Mouse (Mus musculus): ENCODE data around the gene Ccdc142. TPM values are rescaled to one million over a fixed set of nuclear protein-coding genes. Genes with fewer than 3 reads are reported as not detected.
A peak's percentile ranks its signal among the peaks of the same experiment; 100 is the strongest.

Gene Ccdc142
- polyA plus RNA-seq, 1 experiment from 2014 or later = 1.9 TPM

- peaks cover 73% of the 10 kb centered on the region for H3K4me1 ChIP-seq
These were observed 10.2 kb downstream of the Ccdc142 start for GRCm38 (mm10) chr6:83111510-83112136.

GRCm38 (mm10) chr6:83115011-83115671 is 13.7 kb downstream of the Ccdc142 start, which contains the start of gene Mogs:
Gene Mogs, plus strand, starts transcription at chr6:83115496.
- peak within 1 kb of the TSS; percentile 88 for H3K27ac ChIP-seq
- no peaks in the 10 kb centered on the region for H3K27me3 ChIP-seq (replicated peaks)
- ATAC-seq = peak; percentile 91
- 2% methylated on average over 56 of the region's 58 CpGs for WGBS (ENCODE audit: insufficient replicate concordance)
- H3K9ac ChIP-seq = peak within 1 kb of the TSS; percentile 96
- H3K9me3 ChIP-seq (replicated peaks) = no peaks in the 10 kb centered on the region
- H3K4me1 ChIP-seq = peaks cover 83% of the 10 kb centered on the region
- H3K36me3 ChIP-seq = peaks cover 48% of the 10 kb centered on the region
- peak within 1 kb of the TSS; percentile 95 for H3K4me2 ChIP-seq
- peak within 1 kb of the TSS; percentile 86 for H3K4me3 ChIP-seq

More at GRCm38 (mm10) chr6:83111510-83112136, 10.2 kb downstream of the Ccdc142 start:
- Histone ChIP-seq H3K4me2 (peak overlapping the region; percentile 80; the same call in 1 of the 2 replicates), H3K4me3 (no peak overlapping the region), H3K27ac (peak overlapping the region; percentile 54), H3K9ac (no peak overlapping the region), H3K9me3 (replicated peaks) (no peaks in the 10 kb centered on the region), H3K27me3 (replicated peaks) (no peaks in the 10 kb centered on the region), H3K36me3 (peaks cover 25% of the 10 kb centered on the region)
- ATAC-seq = no peak
- 55% methylated on average over 4 of the region's 4 CpGs for WGBS (ENCODE audit: insufficient replicate concordance)

- H3K4me2 ChIP-seq = peak overlapping the region; percentile 95
- WGBS (ENCODE audit: insufficient replicate concordance) = under 1% methylated on average over 45 of the region's 48 CpGs
- H3K4me1 ChIP-seq = peaks cover 83% of the 10 kb centered on the region
- peaks cover 41% of the 10 kb centered on the region for H3K36me3 ChIP-seq
- no peaks in the 10 kb centered on the region for H3K9me3 ChIP-seq (replicated peaks)
- H3K27ac ChIP-seq = peak overlapping the region; percentile 88
- H3K27me3 ChIP-seq (replicated peaks) = no peaks in the 10 kb centered on the region
- peak; percentile 53 for ATAC-seq
- H3K4me3 ChIP-seq = peak overlapping the region; percentile 86
- peak overlapping the region; percentile 96 for H3K9ac ChIP-seq
These were observed 14.4 kb downstream of the Ccdc142 start for GRCm38 (mm10) chr6:83115682-83116372.

- Histone ChIP-seq H3K9ac (peak overlapping the region; percentile 96), H3K4me3 (peak overlapping the region; percentile 86), H3K9me3 (replicated peaks) (no peaks in the 10 kb centered on the region), H3K36me3 (peaks cover 34% of the 10 kb centered on the region), H3K27ac (peak overlapping the region; percentile 88), H3K27me3 (replicated peaks) (no peaks in the 10 kb centered on the region), H3K4me2 (peak overlapping the region; percentile 95), H3K4me1 (peaks cover 77% of the 10 kb centered on the region)
- ATAC-seq = no peak
- 71% methylated on average over 11 of the region's 11 CpGs for WGBS (ENCODE audit: insufficient replicate concordance)
These were observed 15.2 kb downstream of the Ccdc142 start for GRCm38 (mm10) chr6:83116373-83117164.

- H3K9me3 ChIP-seq (replicated peaks) = no peaks in the 10 kb centered on the region
- H3K4me3 ChIP-seq = no peak overlapping the region
- peak overlapping the region; percentile 96; the same call in 1 of the 2 replicates for H3K9ac ChIP-seq
- H3K4me1 ChIP-seq = peaks cover 73% of the 10 kb centered on the region
- peak overlapping the region; percentile 88; the same call in 1 of the 2 replicates for H3K27ac ChIP-seq
- H3K27me3 ChIP-seq (replicated peaks) = no peaks in the 10 kb centered on the region
- no peak for ATAC-seq
- WGBS (ENCODE audit: insufficient replicate concordance) = 87% methylated on average over 4 of the region's 4 CpGs
- H3K4me2 ChIP-seq = peak overlapping the region; percentile 95
- H3K36me3 ChIP-seq = peaks cover 33% of the 10 kb centered on the region
These were observed 15.7 kb downstream of the Ccdc142 start for GRCm38 (mm10) chr6:83117165-83117438.

GRCm38 (mm10) chr6:83117616-83118015 is 16.2 kb downstream of the Ccdc142 start:
- peak overlapping the region; percentile 95; the same call in 1 of the 2 replicates for H3K4me2 ChIP-seq

GRCm38 (mm10) chr6:83118369-83118768 is 17.0 kb downstream of the Ccdc142 start:
- Histone ChIP-seq H3K4me3 (no peak overlapping the region), H3K4me2 (no peak overlapping the region), H3K9ac (no peak overlapping the region), H3K27me3 (replicated peaks) (no peaks in the 10 kb centered on the region), H3K9me3 (replicated peaks) (no peaks in the 10 kb centered on the region), H3K4me1 (peaks cover 80% of the 10 kb centered on the region), H3K27ac (peak overlapping the region; percentile 0; the same call in 1 of the 2 replicates), H3K36me3 (peaks cover 38% of the 10 kb centered on the region)
- no peak for ATAC-seq
- 79% methylated on average over 11 of the region's 11 CpGs for WGBS (ENCODE audit: insufficient replicate concordance)

More at GRCm38 (mm10) chr6:83117616-83118015, 16.2 kb downstream of the Ccdc142 start:
- Histone ChIP-seq H3K4me3 (no peak overlapping the region), H3K9ac (no peak overlapping the region), H3K4me1 (peaks cover 74% of the 10 kb centered on the region), H3K36me3 (peaks cover 33% of the 10 kb centered on the region), H3K27me3 (replicated peaks) (no peaks in the 10 kb centered on the region), H3K9me3 (replicated peaks) (no peaks in the 10 kb centered on the region), H3K27ac (0 out of 2 replicates have a peak overlapping the region, but pooled peaks have one; percentile 42)
- WGBS (ENCODE audit: insufficient replicate concordance) = 85% methylated on average over 13 of the region's 13 CpGs
- no peak for ATAC-seq

- Histone ChIP-seq H3K27me3 (replicated peaks) (no peaks in the 10 kb centered on the region), H3K9me3 (replicated peaks) (no peaks in the 10 kb centered on the region), H3K4me1 (peaks cover 80% of the 10 kb centered on the region), H3K4me2 (peak overlapping the region; percentile 95), H3K27ac (peak overlapping the region; percentile 96), H3K36me3 (peaks cover 42% of the 10 kb centered on the region), H3K9ac (peak overlapping the region; percentile 88; the same call in 1 of the 2 replicates), H3K4me3 (0 out of 2 replicates have a peak overlapping the region, but pooled peaks have one; percentile 74)
- no peak for ATAC-seq
- WGBS (ENCODE audit: insufficient replicate concordance) = 67% methylated on average over 14 of the region's 14 CpGs
These were observed 17.7 kb downstream of the Ccdc142 start for GRCm38 (mm10) chr6:83118825-83119733.

GRCm38 (mm10) chr6:83119734-83120051 is 18.3 kb downstream of the Ccdc142 start:
- Histone ChIP-seq H3K36me3 (peaks cover 42% of the 10 kb centered on the region), H3K4me2 (peak overlapping the region; percentile 95), H3K9ac (peak overlapping the region; percentile 88), H3K9me3 (replicated peaks) (no peaks in the 10 kb centered on the region), H3K27me3 (replicated peaks) (no peaks in the 10 kb centered on the region), H3K4me1 (peaks cover 79% of the 10 kb centered on the region), H3K4me3 (peak overlapping the region; percentile 74), H3K27ac (peak overlapping the region; percentile 96)
- no peak for ATAC-seq
- 77% methylated on average over 7 of the region's 7 CpGs for WGBS (ENCODE audit: insufficient replicate concordance)

GRCm38 (mm10) chr6:83120930-83121862 is 19.8 kb downstream of the Ccdc142 start, which contains the start of gene Wbp1:
Gene Wbp1, minus strand, starts transcription at chr6:83121559.
- peak; percentile 90 for ATAC-seq
- Histone ChIP-seq H3K9ac (peak within 1 kb of the TSS; percentile 88), H3K27me3 (replicated peaks) (no peaks in the 10 kb centered on the region), H3K36me3 (peaks cover 42% of the 10 kb centered on the region), H3K4me3 (peak within 1 kb of the TSS; percentile 74), H3K9me3 (replicated peaks) (no peaks in the 10 kb centered on the region), H3K4me2 (peak within 1 kb of the TSS; percentile 95), H3K4me1 (peaks cover 78% of the 10 kb centered on the region), H3K27ac (peak within 1 kb of the TSS; percentile 96)
- under 1% methylated on average over 38 of the region's 38 CpGs for WGBS (ENCODE audit: insufficient replicate concordance)
